Mouse (Mus musculus): ENCODE data around the gene Slc11a1. TPM values are rescaled to one million over a fixed set of nuclear protein-coding genes. Genes with fewer than 3 reads are reported as not detected.
"Not testable (repeated sequence)": the region's sequence is repeated elsewhere in the genome, so short reads cannot be mapped to it uniquely, and the experiment has no call there.

The Slc11a1 gene
- polyA plus RNA-seq, 1 experiment from 2014 or later, result 1.1 TPM

DNA sequence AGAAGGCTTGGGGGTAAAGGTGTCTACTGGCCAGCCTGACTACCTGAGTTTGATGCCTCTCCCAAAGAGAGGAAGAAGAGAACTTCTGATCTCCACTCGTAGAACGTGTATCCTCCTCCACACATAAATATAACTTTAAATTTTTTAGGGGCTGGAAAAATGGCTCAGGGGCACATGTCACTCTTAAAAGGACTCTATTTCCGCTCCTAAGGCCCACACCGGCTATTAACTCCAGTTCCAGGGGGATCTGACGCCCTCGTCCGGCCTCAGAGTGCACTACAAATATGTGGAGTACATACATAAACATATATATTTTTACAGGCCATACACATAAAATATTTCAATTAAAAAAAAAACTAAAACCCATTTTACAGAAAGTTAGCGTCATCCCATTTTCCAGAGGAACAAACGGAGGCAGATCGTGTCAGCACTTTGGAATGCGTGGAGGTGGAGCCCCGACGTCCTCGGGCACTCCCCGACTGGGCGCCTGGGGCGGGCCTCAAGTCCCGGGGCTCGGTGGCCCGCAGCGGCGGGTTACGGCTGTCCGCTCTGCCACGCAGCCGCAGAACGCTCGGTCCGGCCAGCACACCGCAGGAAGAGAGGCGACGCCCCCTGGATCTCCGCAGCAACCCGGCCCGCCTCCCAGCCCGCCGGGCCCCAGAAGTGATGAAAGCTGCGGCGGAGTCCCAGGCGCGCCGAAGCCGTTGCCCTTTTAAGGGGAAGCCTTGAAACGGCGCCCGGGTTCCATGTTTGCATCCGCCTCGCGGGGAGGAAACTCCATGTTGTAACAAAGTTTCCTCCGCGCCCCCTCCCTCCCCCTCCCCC is 16.1 kb downstream of the Slc11a1 start, which contains the start of gene Ctdsp1:
TSS of gene Ctdsp1 (plus strand) at position 586 of the 825 bp plus-strand sequence.
- H3K4me2 ChIP-seq, result peak within 1 kb of the TSS; percentile 95
- peak within 1 kb of the TSS; percentile 85 for H3K27ac ChIP-seq
- no peaks in the 10 kb centered on the region for H3K9me3 ChIP-seq (replicated peaks)
- H3K4me1 ChIP-seq, result peaks cover 36% of the 10 kb centered on the region
- H3K9ac ChIP-seq, result peak within 1 kb of the TSS; percentile 86
- H3K36me3 ChIP-seq (ENCODE audit: poor library complexity, severe bottlenecking), result peaks cover 18% of the 10 kb centered on the region
- H3K27me3 ChIP-seq, result peaks cover 15% of the 10 kb centered on the region; the same call in 1 of the 2 replicates
- peak; percentile 79 for ATAC-seq
- peak within 1 kb of the TSS; percentile 96 for H3K4me3 ChIP-seq
- 3% methylated on average over 49 of the region's 51 CpGs for WGBS

DNA sequence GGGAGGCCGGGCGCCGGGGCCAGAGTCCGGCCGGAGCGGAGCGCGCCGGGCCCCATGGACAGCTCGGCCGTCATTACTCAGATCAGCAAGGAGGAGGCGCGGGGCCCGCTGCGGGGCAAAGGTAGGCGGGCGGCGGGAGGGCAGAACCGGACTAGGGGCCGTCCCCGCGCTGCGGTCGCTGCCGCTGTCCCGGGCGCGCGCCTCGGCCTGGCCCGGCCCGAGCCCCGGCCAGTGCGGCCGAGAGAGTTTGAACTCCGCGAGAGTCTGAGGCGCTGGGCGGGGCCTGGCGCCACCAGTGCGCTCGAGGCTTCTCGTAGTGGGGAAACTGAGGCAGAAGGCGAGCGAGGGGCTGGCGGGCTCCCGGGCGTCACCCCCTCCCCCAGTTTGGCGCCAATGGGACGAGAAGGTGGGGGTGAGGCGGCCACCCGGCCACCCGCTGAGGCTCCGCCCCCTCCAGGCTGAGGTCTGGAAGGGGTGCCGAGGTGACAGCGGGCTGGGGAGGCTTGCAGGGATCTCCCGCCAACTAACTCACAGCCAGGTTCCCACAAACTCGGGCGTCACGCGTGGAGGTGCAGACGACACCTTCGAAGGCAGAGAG is 16.9 kb downstream of the Slc11a1 start:
- peaks cover 36% of the 10 kb centered on the region for H3K4me1 ChIP-seq
- peak overlapping the region; percentile 96 for H3K4me3 ChIP-seq
- under 1% methylated on average over 46 of the region's 63 CpGs for WGBS
- H3K27ac ChIP-seq, result peak overlapping the region; percentile 85
- peak overlapping the region; percentile 95 for H3K4me2 ChIP-seq
- ATAC-seq, result peak; percentile 41
- H3K9ac ChIP-seq, result peak overlapping the region; percentile 86
- peaks cover 18% of the 10 kb centered on the region for H3K36me3 ChIP-seq (ENCODE audit: poor library complexity, severe bottlenecking)
- peaks cover 15% of the 10 kb centered on the region; the same call in 1 of the 2 replicates for H3K27me3 ChIP-seq
- no peaks in the 10 kb centered on the region for H3K9me3 ChIP-seq (replicated peaks)

DNA sequence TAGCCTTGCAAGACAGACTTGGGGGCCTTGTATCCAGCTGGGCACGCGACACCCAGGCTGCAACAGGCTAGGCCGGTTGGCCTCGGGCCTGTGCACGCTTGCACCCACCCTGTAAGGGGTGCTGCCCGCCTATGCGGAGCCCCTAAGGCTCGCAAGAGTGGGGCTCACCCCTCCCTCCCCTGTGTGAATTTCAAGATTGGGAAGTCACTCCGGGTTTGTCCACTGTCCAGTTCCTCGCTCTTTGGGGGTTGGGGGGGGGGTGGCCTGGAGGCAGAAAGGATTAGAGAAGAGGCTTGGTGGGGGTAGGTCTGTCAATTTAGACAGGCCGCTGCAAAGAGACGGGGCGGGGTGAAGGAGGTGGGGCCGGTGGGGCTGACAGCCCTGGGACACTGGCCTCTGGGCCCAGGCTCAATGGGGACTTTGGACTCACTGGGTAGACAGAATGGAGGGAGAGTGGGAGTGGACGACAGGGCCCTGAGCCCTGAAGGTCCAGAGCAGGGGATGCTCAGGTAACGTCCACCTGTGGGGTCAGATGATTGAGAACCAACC is 17.5 kb downstream of the Slc11a1 start:
- H3K27ac ChIP-seq, result peak overlapping the region; percentile 85
- WGBS, result 2% methylated on average over 16 of the region's 16 CpGs
- peak overlapping the region; percentile 95 for H3K4me2 ChIP-seq

DNA sequence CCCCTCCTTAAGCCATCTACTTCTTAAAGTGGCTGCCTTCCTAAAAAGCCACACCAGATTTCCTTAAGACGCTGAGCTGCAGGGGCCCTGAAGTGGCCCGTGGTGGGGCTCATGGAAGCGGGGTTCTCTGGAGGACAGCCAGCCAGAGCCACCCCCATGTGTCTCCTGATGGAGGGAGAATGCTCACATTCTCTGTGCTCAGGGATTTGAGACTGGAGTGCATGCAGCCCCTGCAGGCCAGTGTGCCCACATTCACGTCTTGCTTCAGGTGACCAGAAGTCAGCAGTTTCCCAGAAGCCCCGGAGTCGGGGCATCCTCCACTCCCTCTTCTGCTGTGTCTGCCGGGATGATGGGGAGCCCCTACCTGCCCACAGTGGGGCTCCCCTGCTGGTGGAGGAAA is 18.0 kb downstream of the Slc11a1 start:
- Histone ChIP-seq H3K9ac (peak overlapping the region; percentile 86), H3K4me3 (peak overlapping the region; percentile 96), H3K27ac (no peak overlapping the region), H3K27me3 (peaks cover 15% of the 10 kb centered on the region; the same call in 1 of the 2 replicates), H3K4me2 (peak overlapping the region; percentile 95), H3K9me3 (replicated peaks) (no peaks in the 10 kb centered on the region), H3K36me3 (ENCODE audit: poor library complexity, severe bottlenecking) (peaks cover 18% of the 10 kb centered on the region), H3K4me1 (peaks cover 31% of the 10 kb centered on the region)
- 36% methylated on average over 7 of the region's 7 CpGs for WGBS
- ATAC-seq, result no peak

More for the DNA sequence above, 17.5 kb downstream of the Slc11a1 start:
- ATAC-seq, result peak; percentile 28
- H3K27me3 ChIP-seq, result peaks cover 15% of the 10 kb centered on the region; the same call in 1 of the 2 replicates
- H3K4me1 ChIP-seq, result peaks cover 32% of the 10 kb centered on the region
- H3K36me3 ChIP-seq (ENCODE audit: poor library complexity, severe bottlenecking), result peaks cover 18% of the 10 kb centered on the region
- H3K9me3 ChIP-seq (replicated peaks), result no peaks in the 10 kb centered on the region
- H3K9ac ChIP-seq, result peak overlapping the region; percentile 86
- peak overlapping the region; percentile 96 for H3K4me3 ChIP-seq

DNA sequence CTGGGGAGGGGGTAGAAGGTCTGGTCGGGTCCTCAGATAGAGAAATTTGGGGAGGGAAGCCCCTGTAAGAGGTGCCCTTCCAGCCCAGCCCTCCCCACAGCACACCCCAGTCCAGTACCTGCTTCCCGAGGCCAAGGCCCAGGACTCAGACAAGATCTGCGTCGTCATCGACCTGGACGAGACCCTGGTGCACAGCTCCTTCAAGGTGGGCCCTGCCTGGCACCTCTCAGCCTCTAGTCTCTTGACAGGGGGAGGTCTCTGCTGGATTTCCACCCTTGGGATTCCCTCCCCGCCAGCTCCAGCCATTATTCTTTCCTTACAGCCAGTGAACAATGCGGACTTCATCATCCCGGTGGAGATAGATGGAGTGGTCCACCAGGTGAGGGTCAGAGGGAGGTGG is 18.7 kb downstream of the Slc11a1 start:
- WGBS, result 85% methylated on average over 9 of the region's 9 CpGs
- peak overlapping the region; percentile 95; the same call in 1 of the 2 replicates for H3K4me2 ChIP-seq
- H3K4me1 ChIP-seq, result peaks cover 31% of the 10 kb centered on the region

DNA sequence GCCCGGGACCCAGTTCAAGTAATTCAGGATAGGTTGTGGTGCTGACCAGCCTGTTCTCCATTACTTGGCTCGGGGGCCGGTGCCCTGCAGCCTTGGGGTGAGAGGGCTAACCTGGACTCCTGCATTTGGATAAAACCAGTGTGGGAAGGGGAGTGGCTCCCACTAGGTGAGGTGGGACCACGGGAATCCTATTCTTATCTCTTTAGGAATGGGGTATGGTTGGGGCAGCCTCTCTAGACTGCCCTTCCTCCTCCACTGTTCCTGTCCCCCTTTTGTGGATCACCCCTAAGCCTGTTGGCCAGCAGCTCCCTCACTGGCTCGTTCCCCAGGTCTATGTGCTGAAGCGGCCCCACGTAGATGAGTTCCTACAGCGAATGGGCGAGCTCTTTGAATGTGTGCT is 19.3 kb downstream of the Slc11a1 start:
- Histone ChIP-seq H3K27me3 (peaks cover 11% of the 10 kb centered on the region; the same call in 1 of the 2 replicates), H3K9me3 (replicated peaks) (no peaks in the 10 kb centered on the region), H3K4me3 (no peak overlapping the region), H3K4me1 (peaks cover 31% of the 10 kb centered on the region), H3K9ac (no peak overlapping the region), H3K27ac (no peak overlapping the region), H3K36me3 (ENCODE audit: poor library complexity, severe bottlenecking) (peaks cover 18% of the 10 kb centered on the region), H3K4me2 (no peak overlapping the region)
- ATAC-seq, result no peak
- 91% methylated on average over 9 of the region's 9 CpGs for WGBS

More for the DNA sequence above, 18.7 kb downstream of the Slc11a1 start:
- no peak overlapping the region for H3K27ac ChIP-seq
- H3K27me3 ChIP-seq, result peaks cover 15% of the 10 kb centered on the region; the same call in 1 of the 2 replicates
- peaks cover 18% of the 10 kb centered on the region for H3K36me3 ChIP-seq (ENCODE audit: poor library complexity, severe bottlenecking)
- no peaks in the 10 kb centered on the region for H3K9me3 ChIP-seq (replicated peaks)
- no peak overlapping the region for H3K9ac ChIP-seq
- no peak overlapping the region for H3K4me3 ChIP-seq
- ATAC-seq, result no peak

DNA sequence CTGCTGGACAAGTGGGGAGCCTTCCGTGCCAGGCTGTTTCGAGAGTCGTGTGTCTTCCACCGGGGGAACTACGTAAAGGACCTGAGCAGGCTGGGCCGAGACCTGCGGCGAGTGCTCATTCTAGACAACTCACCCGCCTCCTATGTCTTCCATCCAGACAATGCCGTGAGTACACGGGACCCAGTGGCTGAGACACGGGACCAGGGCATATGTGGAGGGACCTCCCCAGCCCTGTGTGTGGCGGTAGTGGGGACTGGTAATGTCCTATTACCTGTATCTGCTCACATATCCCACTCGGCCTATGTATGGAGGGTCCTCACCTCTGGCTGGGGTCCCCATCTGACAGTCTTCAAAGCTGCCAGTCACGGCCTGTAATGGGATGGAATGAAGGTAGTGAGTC is 19.9 kb downstream of the Slc11a1 start:
- Histone ChIP-seq H3K27me3 (peaks cover 6% of the 10 kb centered on the region; the same call in 1 of the 2 replicates), H3K27ac (no peak overlapping the region), H3K9ac (no peak overlapping the region), H3K9me3 (replicated peaks) (no peaks in the 10 kb centered on the region), H3K36me3 (ENCODE audit: poor library complexity, severe bottlenecking) (peaks cover 18% of the 10 kb centered on the region), H3K4me1 (peaks cover 27% of the 10 kb centered on the region), H3K4me3 (no peak overlapping the region), H3K4me2 (no peak overlapping the region)
- 91% methylated on average over 15 of the region's 15 CpGs for WGBS
- ATAC-seq, result no peak

DNA sequence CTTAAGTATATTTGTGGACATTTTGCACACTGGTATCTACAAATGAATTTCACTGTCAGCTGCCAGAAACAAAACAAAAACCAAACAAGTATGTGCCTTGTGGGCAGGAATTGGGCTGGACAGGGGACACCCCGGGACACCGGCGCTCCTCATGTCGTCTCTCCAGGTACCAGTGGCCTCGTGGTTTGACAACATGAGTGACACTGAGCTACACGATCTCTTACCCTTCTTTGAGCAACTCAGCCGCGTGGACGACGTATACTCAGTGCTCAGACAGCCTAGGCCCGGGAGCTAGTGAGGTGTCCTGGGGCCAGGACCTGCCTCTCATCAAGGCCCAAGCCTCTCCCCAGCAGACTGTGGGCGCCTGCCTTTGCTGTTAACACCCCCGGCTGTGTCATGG is 20.3 kb downstream of the Slc11a1 start:
- Histone ChIP-seq H3K9ac (no peak overlapping the region), H3K36me3 (ENCODE audit: poor library complexity, severe bottlenecking) (peaks cover 18% of the 10 kb centered on the region), H3K4me3 (no peak overlapping the region), H3K9me3 (replicated peaks) (no peaks in the 10 kb centered on the region), H3K4me2 (no peak overlapping the region), H3K27me3 (peaks cover 6% of the 10 kb centered on the region; the same call in 1 of the 2 replicates), H3K27ac (no peak overlapping the region), H3K4me1 (peaks cover 23% of the 10 kb centered on the region)
- no peak for ATAC-seq
- 85% methylated on average over 12 of the region's 13 CpGs for WGBS

DNA sequence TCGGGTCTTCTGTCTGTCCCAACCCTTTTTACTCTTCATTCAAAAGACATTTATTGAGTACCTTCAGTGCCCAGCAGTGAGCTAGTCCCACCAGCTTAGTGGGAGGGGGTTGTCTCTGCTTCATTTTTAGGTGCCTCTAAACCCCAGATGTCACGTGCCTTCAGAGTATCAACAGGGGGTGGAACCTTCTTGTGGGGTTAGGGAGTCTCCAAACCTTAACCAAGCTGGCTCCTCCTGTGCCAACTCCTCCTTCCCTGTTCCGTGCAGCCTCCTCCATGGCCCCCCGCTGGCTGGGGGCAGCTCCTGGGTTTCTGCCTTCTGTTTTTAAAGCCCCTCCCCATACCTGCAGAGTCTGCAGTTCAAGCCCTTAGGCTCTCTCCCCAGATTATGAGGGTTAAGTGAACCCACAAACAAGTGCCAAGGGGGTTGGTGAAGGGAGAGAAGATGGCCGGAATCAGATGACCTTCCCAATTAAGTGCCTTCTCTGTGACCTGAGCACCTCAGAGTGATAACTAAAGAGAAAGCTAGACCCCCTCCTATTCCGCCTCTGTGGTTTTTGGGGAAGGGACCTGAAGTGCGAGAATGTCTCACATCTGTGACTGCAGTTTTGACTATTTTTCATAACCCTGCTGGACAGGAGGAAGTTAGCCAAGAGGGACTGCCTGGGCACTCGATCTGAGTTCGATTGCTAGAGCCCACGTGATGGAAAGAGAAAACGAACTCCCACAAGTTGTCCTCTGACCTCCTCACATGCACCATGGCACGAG is 21.6 kb downstream of the Slc11a1 start:
- H3K27ac ChIP-seq; ATAC-seq; H3K27me3 ChIP-seq; H3K9me3 ChIP-seq (replicated peaks): not testable (repeated sequence)
- Histone ChIP-seq H3K4me2 (peak overlapping the region; percentile 72), H3K4me3 (peak overlapping the region; percentile 47), H3K36me3 (ENCODE audit: poor library complexity, severe bottlenecking) (peaks cover 18% of the 10 kb centered on the region), H3K4me1 (peaks cover 15% of the 10 kb centered on the region), H3K9ac (peak overlapping the region; percentile 65; the same call in 1 of the 2 replicates)
- 9% methylated on average over 12 of the region's 12 CpGs for WGBS

DNA sequence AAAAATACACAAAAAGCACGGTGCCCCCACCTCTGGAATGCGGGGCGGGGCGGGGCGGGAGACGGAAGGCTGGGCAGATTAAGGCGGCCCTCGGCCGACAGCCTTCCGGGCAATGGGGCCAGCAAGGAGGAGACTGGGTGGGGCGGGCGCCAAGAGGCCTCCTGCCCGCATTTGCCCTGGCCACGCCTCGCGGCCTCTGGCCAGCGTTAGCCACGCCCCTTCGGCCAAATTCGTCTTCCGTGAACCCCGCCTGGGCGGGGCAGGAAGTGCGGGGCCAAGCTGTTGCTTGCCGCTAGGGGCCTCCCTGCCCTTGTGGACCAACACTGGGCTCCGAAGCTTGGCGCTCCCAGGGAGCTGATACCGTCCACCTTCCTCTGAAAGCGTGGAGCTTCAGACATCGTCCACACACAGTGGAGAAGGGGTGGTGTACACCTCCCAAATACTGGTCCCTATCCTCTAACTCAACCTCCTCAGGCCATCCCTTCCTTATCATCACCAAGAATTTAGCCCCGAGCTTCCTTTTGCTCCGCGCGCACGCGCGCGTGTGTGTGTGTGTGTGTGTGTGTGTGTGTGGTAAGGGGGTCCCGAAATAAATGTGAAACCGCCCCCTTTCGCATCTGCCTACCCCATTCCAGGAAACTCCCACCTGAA is 22.4 kb downstream of the Slc11a1 start:
- ATAC-seq, result peak; percentile 89
- WGBS, result 0% methylated on average over 37 of the region's 41 CpGs

DNA sequence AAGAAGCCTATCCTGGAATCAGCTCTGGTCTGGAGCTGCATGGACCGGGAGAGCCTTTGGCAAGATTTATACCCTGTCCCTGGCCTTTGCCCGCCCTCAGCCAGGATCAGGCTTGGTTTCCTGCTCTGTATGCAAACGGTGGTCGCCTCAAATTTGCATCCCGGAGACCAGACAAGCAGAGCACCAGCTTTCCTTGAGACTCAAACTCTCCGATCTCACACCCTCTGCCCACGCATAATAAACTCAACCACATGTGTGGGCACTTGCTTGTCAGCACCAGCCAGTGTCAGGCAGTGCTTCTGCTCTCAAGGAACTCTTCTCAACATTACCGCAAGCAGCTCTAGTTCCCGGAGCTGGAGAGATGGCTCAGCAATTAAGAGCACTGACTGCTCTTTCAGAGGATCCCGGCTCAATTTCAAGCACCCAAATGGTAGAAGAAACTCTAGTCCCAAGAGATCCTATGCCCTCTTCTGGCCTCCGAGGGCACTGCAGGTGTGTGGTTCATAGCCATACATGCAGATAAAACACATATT is 23.0 kb downstream of the Slc11a1 start:
- peak overlapping the region; percentile 37; the same call in 1 of the 2 replicates for H3K27ac ChIP-seq

More for the DNA sequence above, 22.4 kb downstream of the Slc11a1 start:
- peaks cover 18% of the 10 kb centered on the region for H3K36me3 ChIP-seq (ENCODE audit: poor library complexity, severe bottlenecking)
- no peaks in the 10 kb centered on the region for H3K9me3 ChIP-seq (replicated peaks)
- H3K9ac ChIP-seq, result peak overlapping the region; percentile 65
- peaks cover 11% of the 10 kb centered on the region for H3K4me1 ChIP-seq
- peak overlapping the region; percentile 72 for H3K4me2 ChIP-seq
- no peaks in the 10 kb centered on the region for H3K27me3 ChIP-seq
- peak overlapping the region; percentile 47 for H3K4me3 ChIP-seq
- peak overlapping the region; percentile 37; the same call in 1 of the 2 replicates for H3K27ac ChIP-seq

More for the DNA sequence above, 23.0 kb downstream of the Slc11a1 start:
- H3K9ac ChIP-seq, result peak overlapping the region; percentile 65
- H3K36me3 ChIP-seq (ENCODE audit: poor library complexity, severe bottlenecking), result peaks cover 18% of the 10 kb centered on the region
- no peaks in the 10 kb centered on the region for H3K27me3 ChIP-seq
- no peaks in the 10 kb centered on the region for H3K9me3 ChIP-seq (replicated peaks)
- H3K4me2 ChIP-seq, result peak overlapping the region; percentile 72
- 5% methylated on average over 11 of the region's 11 CpGs for WGBS
- H3K4me3 ChIP-seq, result peak overlapping the region; percentile 47
- ATAC-seq, result no peak; the same call in none of the 2 replicates
- peaks cover 5% of the 10 kb centered on the region for H3K4me1 ChIP-seq
